Mouse (Mus musculus): ENCODE data around the gene Fcna. TPM values are rescaled to one million over a fixed set of nuclear protein-coding genes. Genes with fewer than 3 reads are reported as not detected.

Gene Fcna
- not detected in 2 replicates for total RNA-seq (2017)

- no peak for ATAC-seq (ENCODE audit: extremely low read depth, insufficient number of reproducible peaks, low FRiP score, poor library complexity, severe bottlenecking)
These were observed at the start of gene Fcna for GRCm38 (mm10) chr2:25627811-25628210. Gene Fcna (minus strand): TSS chr2:25628030.

GRCm38 (mm10) chr2:25676486-25676885 is 48.7 kb upstream of the Fcna start, which contains the start of gene Lcn6:
Gene Lcn6 (plus strand): TSS chr2:25676786.
- no peak for ATAC-seq (ENCODE audit: extremely low read depth, insufficient number of reproducible peaks, low FRiP score, poor library complexity, severe bottlenecking)

DNA sequence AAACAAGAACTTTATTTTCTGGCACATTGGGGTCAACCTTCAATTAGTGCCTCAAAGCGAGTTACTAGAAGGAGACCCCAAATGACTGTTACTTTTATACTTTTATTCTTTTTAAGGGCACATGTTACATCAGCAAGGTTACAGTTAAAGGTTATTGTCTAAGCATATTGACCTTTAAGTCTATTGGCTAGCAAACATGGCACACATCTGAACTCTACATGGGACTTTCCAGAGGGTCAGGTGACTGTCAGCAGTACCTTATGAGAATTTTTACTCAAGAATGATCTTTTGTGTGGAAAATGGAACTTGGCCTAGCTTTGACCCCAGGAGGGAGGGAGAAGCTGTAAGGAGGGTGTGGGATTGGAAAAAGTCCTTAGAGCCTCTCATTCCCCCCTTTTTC is 38.7 kb upstream of the Fcna start:
- ATAC-seq (ENCODE audit: extremely low read depth, insufficient number of reproducible peaks, low FRiP score, poor library complexity, severe bottlenecking), result no peak

- ATAC-seq (ENCODE audit: extremely low read depth, insufficient number of reproducible peaks, low FRiP score, poor library complexity, severe bottlenecking), result no peak
These were observed 36.3 kb upstream of the Fcna start for GRCm38 (mm10) chr2:25664125-25664524.

GRCm38 (mm10) chr2:25663511-25663910 is 35.7 kb upstream of the Fcna start:
- ATAC-seq (ENCODE audit: extremely low read depth, insufficient number of reproducible peaks, low FRiP score, poor library complexity, severe bottlenecking), result no peak

GRCm38 (mm10) chr2:25661245-25661970 is 33.6 kb upstream of the Fcna start:
- ATAC-seq (ENCODE audit: extremely low read depth, insufficient number of reproducible peaks, low FRiP score, poor library complexity, severe bottlenecking), result no peak

DNA sequence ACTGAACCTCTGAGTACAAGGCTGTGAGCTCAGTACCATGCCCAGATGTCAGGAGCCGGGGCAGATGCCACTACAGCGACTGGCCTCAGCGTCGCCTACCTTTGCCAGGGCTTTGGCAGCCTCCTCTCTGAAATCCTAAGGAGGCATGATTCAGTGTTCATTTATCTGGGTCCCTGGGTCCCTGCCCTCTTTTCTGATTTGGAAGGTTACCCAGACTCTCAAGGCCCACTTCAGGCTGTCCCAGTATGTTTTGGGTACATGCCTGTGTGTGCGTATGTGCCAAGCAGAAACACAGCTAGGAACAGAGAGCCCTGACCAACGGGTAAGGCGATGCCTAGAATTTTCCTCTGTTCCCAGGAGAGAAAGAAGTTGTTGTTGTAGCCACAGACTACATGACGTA is 32.4 kb upstream of the Fcna start:
- no peak for ATAC-seq (ENCODE audit: extremely low read depth, insufficient number of reproducible peaks, low FRiP score, poor library complexity, severe bottlenecking)

DNA sequence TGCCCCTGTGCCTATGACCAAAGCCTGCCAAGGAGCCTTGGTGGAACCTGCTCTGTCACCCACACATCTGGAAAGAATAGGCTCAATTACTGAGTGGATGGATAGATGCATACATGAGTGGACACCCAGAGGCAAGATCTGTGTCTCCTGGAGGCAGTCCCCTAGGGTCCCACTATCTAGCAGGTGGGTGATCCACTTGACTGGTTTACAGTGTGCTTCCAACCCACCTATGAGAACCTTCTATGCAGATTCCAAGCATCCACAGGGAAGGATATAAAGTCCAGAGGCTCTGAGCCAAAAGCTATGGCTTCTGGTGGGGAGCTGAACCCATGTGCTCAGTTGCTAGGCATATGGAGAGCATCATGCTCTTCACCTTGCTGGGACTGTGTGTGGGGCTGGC is 29.8 kb upstream of the Fcna start, which contains the start of gene Lcn5:
TSS of gene Lcn5 (plus strand) at position 301 of the 400 bp plus-strand sequence.
- no peak for ATAC-seq (ENCODE audit: extremely low read depth, insufficient number of reproducible peaks, low FRiP score, poor library complexity, severe bottlenecking)

DNA sequence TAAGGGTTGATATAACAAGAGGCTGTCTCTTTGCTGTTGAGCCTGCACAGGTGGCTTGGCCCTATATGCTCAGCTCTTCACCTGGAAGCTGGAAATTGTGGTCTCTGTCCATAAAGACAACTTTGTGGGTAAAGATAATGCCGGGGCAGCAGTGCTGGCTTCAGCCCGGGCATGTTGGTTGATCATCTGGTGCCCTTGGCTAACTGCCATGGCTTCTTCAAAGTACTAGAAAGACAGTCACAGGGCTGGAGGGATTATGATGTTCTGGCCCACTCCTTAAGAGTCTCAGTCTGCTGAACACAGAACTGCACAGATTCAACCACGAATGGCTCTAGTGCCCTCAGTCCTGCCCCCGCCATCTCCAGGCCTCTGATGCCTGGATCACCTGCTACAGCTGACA is 29.4 kb upstream of the Fcna start:
- ATAC-seq (ENCODE audit: extremely low read depth, insufficient number of reproducible peaks, low FRiP score, poor library complexity, severe bottlenecking), result no peak

GRCm38 (mm10) chr2:25656691-25657090 is 28.9 kb upstream of the Fcna start:
- no peak for ATAC-seq (ENCODE audit: extremely low read depth, insufficient number of reproducible peaks, low FRiP score, poor library complexity, severe bottlenecking)

DNA sequence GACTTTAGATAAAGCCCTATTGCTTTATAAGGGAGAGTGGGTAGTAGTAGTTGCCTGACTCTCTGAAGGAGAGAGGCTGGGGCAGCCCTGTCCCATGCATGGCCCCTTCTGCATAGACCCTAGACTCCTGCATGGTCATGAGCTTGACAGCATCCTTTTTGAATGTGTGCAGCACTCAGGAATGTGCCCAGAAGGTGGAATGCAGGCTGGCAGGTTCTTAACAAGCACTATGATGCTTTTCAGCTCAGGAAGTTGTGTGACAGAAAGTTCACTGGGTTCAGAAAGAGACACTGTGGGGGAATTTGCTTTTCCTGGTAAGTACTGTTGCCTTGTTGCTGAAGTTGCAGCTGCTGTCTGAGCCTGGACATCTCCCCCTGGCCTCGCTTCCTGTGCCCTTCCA is 26.7 kb upstream of the Fcna start:
- no peak for ATAC-seq (ENCODE audit: extremely low read depth, insufficient number of reproducible peaks, low FRiP score, poor library complexity, severe bottlenecking)

DNA sequence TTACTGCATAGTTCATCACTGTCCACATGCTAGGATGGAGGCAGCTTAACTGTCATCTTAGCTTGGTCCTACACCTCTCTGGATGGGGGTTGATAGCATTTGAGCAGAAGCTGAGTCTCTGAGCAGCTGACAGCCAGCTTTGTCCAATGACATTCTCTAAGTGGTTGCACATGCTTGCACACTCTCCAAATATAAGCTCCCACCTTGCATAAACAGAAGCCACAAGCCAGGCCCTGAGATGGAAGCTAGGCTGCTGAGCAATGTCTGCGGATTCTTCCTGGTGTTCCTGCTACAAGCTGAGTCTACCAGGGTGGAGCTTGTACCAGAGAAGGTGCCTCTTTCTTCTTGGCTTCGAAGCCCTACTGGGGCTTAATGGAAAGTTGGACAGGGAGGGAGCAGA is 25.1 kb upstream of the Fcna start, which contains the start of gene Lcn8:
TSS of gene Lcn8 (plus strand) at position 219 of the 400 bp plus-strand sequence.
- no peak for ATAC-seq (ENCODE audit: extremely low read depth, insufficient number of reproducible peaks, low FRiP score, poor library complexity, severe bottlenecking)

GRCm38 (mm10) chr2:25639890-25640289 is 12.1 kb upstream of the Fcna start:
- no peak for ATAC-seq (ENCODE audit: extremely low read depth, insufficient number of reproducible peaks, low FRiP score, poor library complexity, severe bottlenecking)

DNA sequence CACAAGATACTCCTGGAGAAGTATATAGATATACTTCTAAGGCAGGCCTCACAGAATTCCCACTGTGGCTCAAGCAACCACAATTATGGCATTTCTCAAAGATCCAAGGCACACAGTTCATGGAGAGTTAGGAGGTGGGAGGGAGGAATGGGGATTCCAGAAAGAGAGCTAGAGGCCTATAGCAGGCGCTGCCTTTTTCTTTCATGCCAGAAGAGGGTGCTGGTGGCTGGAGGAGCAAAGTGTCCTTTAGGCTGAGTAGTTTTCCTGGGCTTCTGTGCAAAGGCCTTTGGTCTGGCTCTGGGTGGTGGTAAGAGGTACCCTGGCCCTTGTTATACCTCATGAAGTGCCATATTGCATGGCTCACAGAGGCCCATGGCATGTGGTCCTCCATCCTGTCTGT is 6.2 kb upstream of the Fcna start:
- ATAC-seq (ENCODE audit: extremely low read depth, insufficient number of reproducible peaks, low FRiP score, poor library complexity, severe bottlenecking), result no peak

GRCm38 (mm10) chr2:25633616-25634015 is 5.8 kb upstream of the Fcna start:
- ATAC-seq (ENCODE audit: extremely low read depth, insufficient number of reproducible peaks, low FRiP score, poor library complexity, severe bottlenecking), result no peak

DNA sequence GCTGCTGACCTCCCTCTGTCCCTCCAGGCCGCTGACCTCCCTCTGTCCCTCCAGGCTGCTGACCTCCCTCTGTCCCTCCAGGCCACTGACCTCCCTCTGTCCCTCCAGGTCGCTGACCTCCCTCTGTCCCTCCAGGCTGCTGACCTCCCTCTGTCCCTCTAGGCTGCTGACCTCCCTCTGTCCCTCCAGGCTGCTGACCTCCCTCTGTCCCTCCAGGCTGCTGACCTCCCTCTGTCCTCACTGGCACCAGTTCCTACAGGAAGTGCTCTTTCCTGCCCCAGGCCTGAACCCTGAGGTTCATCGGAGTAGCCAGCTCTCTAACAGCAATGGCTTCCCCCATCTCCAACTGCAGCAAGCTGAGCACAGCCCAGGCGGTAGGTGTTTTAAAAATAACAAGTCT is 908 bp upstream of the Fcna start:
- ATAC-seq (ENCODE audit: extremely low read depth, insufficient number of reproducible peaks, low FRiP score, poor library complexity, severe bottlenecking), result no peak

DNA sequence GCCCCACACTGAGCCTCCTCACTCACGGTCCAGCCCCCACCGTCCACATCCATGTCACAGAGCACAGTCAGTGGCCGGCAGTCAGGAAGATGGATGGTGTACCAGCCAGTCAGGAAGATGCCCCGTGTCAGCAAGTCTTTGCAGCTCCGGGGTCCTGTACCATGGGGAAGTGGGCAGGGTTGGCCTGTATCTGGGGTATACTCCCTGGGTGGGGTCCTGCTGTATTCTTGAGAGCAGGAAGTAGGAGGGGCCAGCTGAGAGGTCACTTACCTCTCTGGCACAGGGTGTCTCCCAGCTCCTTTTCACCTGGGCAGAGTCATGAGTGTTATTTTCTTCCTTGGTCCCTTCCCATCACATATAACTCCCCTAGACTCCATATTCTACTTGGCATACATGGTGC is 1.8 kb downstream of the Fcna start:
- ATAC-seq (ENCODE audit: extremely low read depth, insufficient number of reproducible peaks, low FRiP score, poor library complexity, severe bottlenecking), result no peak

DNA sequence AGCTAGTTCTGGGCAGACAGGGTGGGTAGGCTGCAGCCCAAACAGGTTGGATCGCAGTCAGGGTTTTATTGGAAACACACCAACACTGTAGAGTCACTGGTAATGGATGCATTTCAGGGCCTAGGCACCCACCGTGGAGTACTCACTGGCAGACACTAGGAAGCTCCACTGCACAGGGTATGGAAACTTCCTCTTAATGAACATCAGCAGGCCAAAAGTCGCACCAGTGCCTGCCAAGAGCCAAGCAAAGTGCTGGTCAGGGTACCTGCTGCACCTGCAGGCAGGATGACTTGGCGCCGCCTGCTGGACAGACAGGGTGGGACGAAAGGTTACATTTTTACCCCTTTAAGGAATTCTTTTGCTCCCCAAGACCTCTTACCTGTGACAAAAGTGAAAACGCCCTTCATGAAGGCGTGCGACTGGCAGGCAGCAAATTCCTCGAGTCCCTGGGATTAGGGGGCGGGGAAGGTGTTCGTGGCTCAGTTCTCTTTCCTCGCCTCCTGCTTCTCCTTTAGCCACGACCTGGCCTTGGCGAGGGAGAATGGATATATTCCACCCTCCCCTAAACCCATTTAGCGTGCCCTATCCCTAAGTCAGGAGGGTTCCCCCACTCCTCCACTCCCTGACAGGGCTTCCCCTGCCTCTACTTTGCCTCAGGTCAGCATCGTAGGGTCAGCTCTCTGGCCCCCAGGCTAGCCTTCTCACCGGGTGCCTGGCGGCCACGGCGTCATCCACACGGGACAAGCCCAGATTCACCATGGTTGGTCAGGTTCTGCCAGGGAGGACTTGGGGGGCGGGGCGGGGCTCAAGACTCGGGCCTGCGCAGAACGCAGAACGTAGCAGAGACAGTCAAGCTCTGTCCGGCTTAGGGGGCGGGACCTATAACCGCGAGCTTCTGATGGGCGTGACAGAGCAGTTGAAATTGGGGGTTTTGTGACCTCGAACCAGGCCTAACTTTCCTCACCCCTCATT is 6.3 kb downstream of the Fcna start, which contains the start of gene Tmem141:
TSS of gene Tmem141 (minus strand) at position 777 of the 972 bp plus-strand sequence.
- peak; percentile 17; the same call in 1 of the 2 replicates for ATAC-seq (ENCODE audit: extremely low read depth, insufficient number of reproducible peaks, low FRiP score, poor library complexity, severe bottlenecking)

DNA sequence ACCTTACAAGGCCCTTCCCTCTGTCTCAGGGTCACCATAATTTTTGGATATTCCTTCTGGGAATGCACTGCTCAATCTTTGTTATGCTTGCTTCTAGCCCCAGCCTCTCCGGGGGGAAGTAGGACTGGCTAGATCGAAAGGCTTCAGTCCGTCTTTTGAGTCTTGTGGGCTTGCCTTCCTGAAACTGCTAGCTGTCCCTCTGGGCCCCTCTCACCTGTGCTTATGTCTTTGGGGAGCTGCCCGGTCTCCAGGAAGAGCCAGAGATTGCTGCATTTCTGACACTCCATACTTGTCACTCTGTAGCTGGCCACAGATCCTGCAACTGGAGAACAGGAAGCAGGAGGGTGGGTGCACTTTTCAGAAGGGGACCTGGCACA is 7.0 kb downstream of the Fcna start:
- no peak for ATAC-seq (ENCODE audit: extremely low read depth, insufficient number of reproducible peaks, low FRiP score, poor library complexity, severe bottlenecking)

- no peak for ATAC-seq (ENCODE audit: extremely low read depth, insufficient number of reproducible peaks, low FRiP score, poor library complexity, severe bottlenecking)
These were observed 7.4 kb downstream of the Fcna start for GRCm38 (mm10) chr2:25620386-25620785.
